Mouse (Mus musculus) stomach, postnatal 0 days (tissue): ENCODE data around the gene Rprd2. TPM values are rescaled to one million over a fixed set of nuclear protein-coding genes. Genes with fewer than 3 reads are reported as not detected.

ENCODE experiments used
- ATAC-seq: fragments of 200-750 bp; cut with Nextera tagmentation; 2 replicates; pipeline ENCODE4 v1.8.0; 2017; ENCODE audit not compliant: low FRiP score, low TSS enrichment
- DNase-seq: peaks from one replicate; pipeline ENCODE4 v3.0.0-alpha.2; 2016; ENCODE audit warnings: low spot score
- H3K27ac ChIP-seq: fragments of 300-500 bp; sonication (generic); replicated peaks from 2 replicates; pipeline ENCODE4 v1.5.1; 2014; ENCODE audit warnings: mild to moderate bottlenecking, control low read depth
- H3K27me3 ChIP-seq: fragments of 300-500 bp; sonication (generic); 2 replicates; pipeline ENCODE4 v1.6.1; 2014; ENCODE audit warnings: low read length; ENCODE audit not compliant: control insufficient read depth, insufficient read depth
- H3K36me3 ChIP-seq: fragments of 300-500 bp; sonication (generic); 2 replicates; pipeline ENCODE4 v1.6.1; 2014; ENCODE audit warnings: low read length, mixed read lengths; ENCODE audit not compliant: control insufficient read depth, insufficient read depth
- H3K4me1 ChIP-seq: fragments of 300-500 bp; sonication (generic); replicated peaks from 2 replicates; pipeline ENCODE4 v1.6.1; 2014; ENCODE audit warnings: antibody characterized with exemption; ENCODE audit not compliant: control insufficient read depth, insufficient read depth
- H3K4me2 ChIP-seq: fragments of 300-500 bp; sonication (generic); replicated peaks from 2 replicates; pipeline ENCODE4 v1.6.1; 2014; ENCODE audit warnings: low read depth, mild to moderate bottlenecking, control low read depth, moderate library complexity
- H3K4me3 ChIP-seq: fragments of 300-500 bp; sonication (generic); 2 replicates; pipeline ENCODE4 v1.5.1; 2014; ENCODE audit warnings: low read depth, low read length, control low read depth
- H3K9ac ChIP-seq: fragments of 300-500 bp; sonication (generic); 2 replicates; pipeline ENCODE4 v1.6.1; 2014; ENCODE audit warnings: mild to moderate bottlenecking, low read length, control low read depth, mixed read lengths
- H3K9me3 ChIP-seq: fragments of 300-500 bp; sonication (generic); 2 replicates; pipeline ENCODE4 v1.6.1; 2016; ENCODE audit warnings: low read length; ENCODE audit not compliant: control insufficient read depth
- CTCF ChIP-seq: IDR thresholded peaks from 2 replicates; pipeline ENCODE4 v1.5.1; 2016; ENCODE audit warnings: antibody characterized with exemption, low read depth, mild to moderate bottlenecking, moderate library complexity
- EP300 ChIP-seq: optimal IDR thresholded peaks from 2 replicates; pipeline ENCODE3; 2016; ENCODE audit warnings: antibody characterized with exemption
- WGBS: fragments of 180-500 bp; shearing (Covaris S2); extraction: QIAGEN DNeasy Blood & Tissue Kit; methylation state at CpG from one replicate; pipeline ENCODE4 v1.1.7; 2014; 5-methylcytosine and 5-hydroxymethylcytosine counted together
- microRNA-seq: library from miRNA; unstranded; fragments of <30 nt; microRNA quantifications from one replicate; pipeline ENCODE4, GENCODE M21; 2016
- polyA plus RNA-seq: library from polyadenylated mRNA; unstranded; fragments of >200 nt; fragmentation: Nextera tagmentation; extraction: Ambion mirVana; gene quantifications from 2 replicates; pipeline ENCODE4 v1.2.1, GENCODE M21; 2015

Rprd2 gene
- polyA plus RNA-seq, 1 experiment from 2014 or later, result 11.1 TPM

GRCm38 (mm10) chr3:95725863-95726262, 92.8 kb downstream of the Rprd2 start:
- TF ChIP-seq EP300 (no peak), CTCF (no peak)
- H3K9ac ChIP-seq, result no peak overlapping the region
- no peaks in the 10 kb centered on the region for H3K36me3 ChIP-seq
- no peaks in the 10 kb centered on the region; the same call in 1 of the 2 replicates for H3K4me1 ChIP-seq
- no peak overlapping the region for H3K4me3 ChIP-seq
- DNase-seq (no peak), ATAC-seq (no peak)
- H3K4me2 ChIP-seq, result no peak overlapping the region
- H3K27me3 ChIP-seq, result no peaks in the 10 kb centered on the region
- H3K9me3 ChIP-seq, result no peaks in the 10 kb centered on the region
- H3K27ac ChIP-seq, result no peak overlapping the region
- WGBS, result 72% methylated on average over 7 of the region's 7 CpGs

- DNase-seq (no peak), ATAC-seq (no peak)
- Histone ChIP-seq H3K9ac (no peak overlapping the region), H3K4me3 (no peak overlapping the region), H3K4me2 (no peak overlapping the region), H3K4me1 (no peaks in the 10 kb centered on the region; the same call in 1 of the 2 replicates), H3K27me3 (no peaks in the 10 kb centered on the region), H3K36me3 (no peaks in the 10 kb centered on the region), H3K27ac (no peak overlapping the region), H3K9me3 (no peaks in the 10 kb centered on the region)
- 62% methylated on average over 3 of the region's 3 CpGs for WGBS
- TF ChIP-seq CTCF, result no peak
- TF ChIP-seq EP300, result no peak
These were observed 96.3 kb downstream of the Rprd2 start for GRCm38 (mm10) chr3:95722386-95722785.

- TF ChIP-seq CTCF (no peak), EP300 (no peak)
- H3K4me2 ChIP-seq, result no peak overlapping the region
- 67% methylated on average over 2 of the region's 2 CpGs for WGBS
- H3K9ac ChIP-seq, result no peak overlapping the region
- H3K9me3 ChIP-seq, result no peaks in the 10 kb centered on the region
- H3K27me3 ChIP-seq, result no peaks in the 10 kb centered on the region
- no peak overlapping the region for H3K27ac ChIP-seq
- no peaks in the 10 kb centered on the region for H3K36me3 ChIP-seq
- no peak overlapping the region for H3K4me3 ChIP-seq
- DNase-seq (no peak), ATAC-seq (no peak)
- no peaks in the 10 kb centered on the region for H3K4me1 ChIP-seq
These were observed 100.5 kb downstream of the Rprd2 start for GRCm38 (mm10) chr3:95718153-95718552.

GRCm38 (mm10) chr3:95716075-95716474, 102.6 kb downstream of the Rprd2 start:
- 75% methylated on average over 1 of the region's 1 CpGs for WGBS

More at GRCm38 (mm10) chr3:95716075-95716474, 102.6 kb downstream of the Rprd2 start:
- Histone ChIP-seq H3K36me3 (no peaks in the 10 kb centered on the region), H3K9me3 (no peaks in the 10 kb centered on the region), H3K4me3 (no peak overlapping the region), H3K27ac (no peak overlapping the region), H3K4me1 (no peaks in the 10 kb centered on the region), H3K4me2 (no peak overlapping the region), H3K9ac (no peak overlapping the region), H3K27me3 (no peaks in the 10 kb centered on the region)
- DNase-seq, result no peak
- no peak for ATAC-seq
- no peak for TF ChIP-seq CTCF
- TF ChIP-seq EP300, result no peak

Small RNA genes lying within 50 kb of the gene (microRNA-seq; reads per million reads assigned to microRNA genes)
- not detected for gene Mir7014

Other genes starting within 250 kb of the Rprd2 start
- gene Golph3l, start 229.9 kb downstream of the Rprd2 start, polyA plus RNA-seq, result 24.1 and 25.6 TPM in 2 replicates
- gene Ensa, start 193.9 kb downstream of the Rprd2 start, polyA plus RNA-seq, result 42.3 and 44.2 TPM in 2 replicates
- 57.9 and 59.2 TPM in 2 replicates for gene Mcl1, start 160.1 kb downstream of the Rprd2 start, polyA plus RNA-seq
- gene Adamtsl4, start 130.9 kb downstream of the Rprd2 start, polyA plus RNA-seq, result 9.4 and 10.4 TPM in 2 replicates
- gene Ecm1, start 79.3 kb downstream of the Rprd2 start, polyA plus RNA-seq, result 254 and 328 TPM in 2 replicates
- 22.4 and 24.4 TPM in 2 replicates for gene Tars2, start 58.7 kb downstream of the Rprd2 start, polyA plus RNA-seq
- 12.9 and 13.8 TPM in 2 replicates for gene Prpf3, start 37.0 kb upstream of the Rprd2 start, polyA plus RNA-seq
- 283 and 301 TPM in 2 replicates for gene Mrps21, start 52.7 kb upstream of the Rprd2 start, polyA plus RNA-seq
- 2.3 and 3.2 TPM in 2 replicates for gene Ciart, start 63.4 kb upstream of the Rprd2 start, polyA plus RNA-seq
- 14.2 and 14.8 TPM in 2 replicates for gene BC028528, start 73.1 kb upstream of the Rprd2 start, polyA plus RNA-seq
- 33.4 and 37.6 TPM in 2 replicates for gene Aph1a, start 75.1 kb upstream of the Rprd2 start, polyA plus RNA-seq
- 0.68 and 1.1 TPM in 2 replicates for gene Car14, start 85.8 kb upstream of the Rprd2 start, polyA plus RNA-seq
- gene Anp32e, start 110.4 kb upstream of the Rprd2 start, polyA plus RNA-seq, result 60.4 and 67.2 TPM in 2 replicates
- 26.1 and 30.6 TPM in 2 replicates for gene Plekho1, start 177.1 kb upstream of the Rprd2 start, polyA plus RNA-seq
- gene Vps45, start 239.6 kb upstream of the Rprd2 start, polyA plus RNA-seq, result 28.0 and 32.1 TPM in 2 replicates